Mouse (Mus musculus): Measurements from ENCODE around the gene Ell. TPM values are rescaled to one million over a fixed set of nuclear protein-coding genes. Genes with fewer than 3 reads are reported as not detected.
A peak's percentile ranks its signal among the peaks of the same experiment; 100 is the strongest.
"Not testable (repeated sequence)": the region's sequence is repeated elsewhere in the genome, so short reads cannot be mapped to it uniquely, and the experiment has no call there.

The Ell gene
- polyA plus RNA-seq, 1 experiment, result 25.1 TPM

GRCm38 (mm10) chr8:70506328-70507026 lies 32.8 kb upstream of the Ell start, which contains the start of gene Rex1bd:
Gene Rex1bd, minus strand, starts transcription at chr8:70506752.
- peak; percentile 82 to 95 for DNase-seq (ENCODE audit: extremely low spot score in 1 of 2, low spot score in 1 of 2)

- no peak for DNase-seq (ENCODE audit: extremely low spot score in 1 of 2, low spot score in 1 of 2)
Measured at GRCm38 (mm10) chr8:70507027-70507393, 32.2 kb upstream of the Ell start.

- DNase-seq (ENCODE audit: extremely low spot score in 1 of 2, low spot score in 1 of 2), result no peak
Measured at GRCm38 (mm10) chr8:70509281-70509952, 29.8 kb upstream of the Ell start.

- DNase-seq (ENCODE audit: extremely low spot score in 1 of 2, low spot score in 1 of 2), result peak; percentile 96 to 99
Measured at GRCm38 (mm10) chr8:70510228-70510915, 28.9 kb upstream of the Ell start, which contains the start of gene Uba52. Gene Uba52, minus strand, starts transcription at chr8:70510801.

GRCm38 (mm10) chr8:70511174-70511573 lies 28.1 kb upstream of the Ell start:
- DNase-seq (ENCODE audit: extremely low spot score in 1 of 2, low spot score in 1 of 2), result not testable (repeated sequence)

- DNase-seq (ENCODE audit: extremely low spot score in 1 of 2, low spot score in 1 of 2), result no peak
Measured at GRCm38 (mm10) chr8:70511770-70512169, 27.5 kb upstream of the Ell start.

GRCm38 (mm10) chr8:70512253-70512903 lies 26.9 kb upstream of the Ell start:
- DNase-seq (ENCODE audit: extremely low spot score in 1 of 2, low spot score in 1 of 2), result no peak

- peak in 1 of 2 experiments; percentile 78 for DNase-seq (ENCODE audit: extremely low spot score in 1 of 2, low spot score in 1 of 2)
Measured at GRCm38 (mm10) chr8:70513441-70513840, 25.8 kb upstream of the Ell start.

GRCm38 (mm10) chr8:70517940-70518643 lies 21.2 kb upstream of the Ell start:
- no peak for DNase-seq (ENCODE audit: extremely low spot score in 1 of 2, low spot score in 1 of 2)

GRCm38 (mm10) chr8:70519043-70519442 lies 20.2 kb upstream of the Ell start:
- DNase-seq (ENCODE audit: extremely low spot score in 1 of 2, low spot score in 1 of 2), result peak in 1 of 2 experiments; percentile 51

GRCm38 (mm10) chr8:70519606-70520005 lies 19.7 kb upstream of the Ell start:
- DNase-seq (ENCODE audit: extremely low spot score in 1 of 2, low spot score in 1 of 2), result no peak

GRCm38 (mm10) chr8:70522592-70523403 lies 16.5 kb upstream of the Ell start:
- DNase-seq (ENCODE audit: extremely low spot score in 1 of 2, low spot score in 1 of 2), result peak; percentile 92 to 97

GRCm38 (mm10) chr8:70527111-70527511 lies 12.1 kb upstream of the Ell start:
- no peak for DNase-seq (ENCODE audit: extremely low spot score in 1 of 2, low spot score in 1 of 2)

- DNase-seq (ENCODE audit: extremely low spot score in 1 of 2, low spot score in 1 of 2), result peak; percentile 94 to 100
Measured at GRCm38 (mm10) chr8:70527512-70528181, 11.6 kb upstream of the Ell start, which contains the start of the genes Fkbp8 and Kxd1. Gene Fkbp8, plus strand, starts transcription at chr8:70527724. Gene Kxd1, minus strand, starts transcription at chr8:70527956.

- no peak for DNase-seq (ENCODE audit: extremely low spot score in 1 of 2, low spot score in 1 of 2)
Measured at GRCm38 (mm10) chr8:70528182-70528797, 11.0 kb upstream of the Ell start.

GRCm38 (mm10) chr8:70529299-70529698 lies 10.0 kb upstream of the Ell start:
- no peak for DNase-seq (ENCODE audit: extremely low spot score in 1 of 2, low spot score in 1 of 2)

- no peak for DNase-seq (ENCODE audit: extremely low spot score in 1 of 2, low spot score in 1 of 2)
Measured at GRCm38 (mm10) chr8:70529741-70530161, 9.5 kb upstream of the Ell start.

GRCm38 (mm10) chr8:70530314-70530713 lies 8.9 kb upstream of the Ell start:
- no peak for DNase-seq (ENCODE audit: extremely low spot score in 1 of 2, low spot score in 1 of 2)

Measured in frontal cortex, adult 2 months (tissue).